Mouse (Mus musculus) heart, postnatal 10 days (tissue): ENCODE data around the gene Fam110a. TPM values are rescaled to one million over a fixed set of nuclear protein-coding genes. Genes with fewer than 3 reads are reported as not detected.

Experiments used
- DNase-seq, 2 experiments: peaks; one replicate each; pipeline ENCODE4 v3.0.0; 2021
- intact Hi-C: fragments of 180-260 bp; cut with DNase I; formaldehyde crosslinking; loops from one replicate; pipeline ENCODE4 v1.15.1; 2025
- microRNA-seq, 2 experiments: library from miRNA; unstranded; fragments of <30 nt; microRNA quantifications; one replicate each; pipeline ENCODE4 v1.2.0; 2022
- total RNA-seq, 2 experiments: library from RNA; stranded (reverse); gene quantifications; 2 replicates each; pipeline ENCODE4 v1.2.3; 2021

Fam110a gene
- total RNA-seq, 2 experiments from 2014 or later: 5.7 to 7.3 TPM

- DNase-seq: peak in 1 of 2 experiments; percentile 29
- intact Hi-C loops: loop anchor here (10.0 kb wide), 1 partner anchor 156 kb away; the partner anchor contains the start of gene Srxn1
Measured at GRCm38 (mm10) chr2:151948311-151948710, 31.7 kb downstream of the Fam110a start.

- no peak for DNase-seq
- intact Hi-C loops: loop anchor here (10.0 kb wide), 1 partner anchor 157 kb away; the partner anchor contains the start of gene Srxn1
Measured at GRCm38 (mm10) chr2:151947617-151948016, 32.4 kb downstream of the Fam110a start.

- intact Hi-C loops: loop anchor here (5.0 to 10.0 kb wide), 2 partner anchors 67 to 161 kb away; partner anchors contain the start of gene Srxn1
- DNase-seq: no peak
Measured at GRCm38 (mm10) chr2:151944106-151944505, 35.9 kb downstream of the Fam110a start.

- peak; percentile 49 to 68 for DNase-seq
- intact Hi-C loops: loop anchor here (1.0 to 10.0 kb wide), 3 partner anchors 53 to 164 kb away; partner anchors contain the start of gene Srxn1
Measured at GRCm38 (mm10) chr2:151941269-151941668, 38.8 kb downstream of the Fam110a start.

- intact Hi-C loops: loop anchor here (5.0 to 10.0 kb wide), 2 partner anchors 63 to 165 kb away; partner anchors contain the start of gene Srxn1
- DNase-seq: no peak
Measured at GRCm38 (mm10) chr2:151939651-151940420, 40.2 kb downstream of the Fam110a start.

GRCm38 (mm10) chr2:151938780-151939200, 41.2 kb downstream of the Fam110a start:
- peak; percentile 81 to 86 for DNase-seq
- intact Hi-C loops: no loop called here

- intact Hi-C loops: no loop called here
- peak; percentile 47 to 70 for DNase-seq
Measured at GRCm38 (mm10) chr2:151937893-151938292, 42.1 kb downstream of the Fam110a start.

- intact Hi-C loops: loop anchor here (2.0 kb wide), 1 partner anchor 64 kb away; no protein-coding TSS in a partner anchor
- DNase-seq: peak; percentile 80 to 91
Measured at GRCm38 (mm10) chr2:151930389-151931074, 49.5 kb downstream of the Fam110a start.

GRCm38 (mm10) chr2:151927103-151927502, 52.9 kb downstream of the Fam110a start:
- intact Hi-C loops: loop anchor here (5.0 kb wide), 1 partner anchor 50 kb away; no protein-coding TSS in a partner anchor
- DNase-seq: no peak

GRCm38 (mm10) chr2:151925715-151926114, 54.3 kb downstream of the Fam110a start:
- DNase-seq: peak in 1 of 2 experiments; percentile 23
- intact Hi-C loops: loop anchor here (5.0 kb wide), 1 partner anchor 48 kb away; no protein-coding TSS in a partner anchor

GRCm38 (mm10) chr2:151924276-151924675, 55.7 kb downstream of the Fam110a start:
- DNase-seq: no peak
- intact Hi-C loops: no loop called here

GRCm38 (mm10) chr2:151921596-151921995, 58.4 kb downstream of the Fam110a start:
- peak; percentile 66 to 70 for DNase-seq
- intact Hi-C loops: no loop called here

GRCm38 (mm10) chr2:151921068-151921467, 59.0 kb downstream of the Fam110a start:
- intact Hi-C loops: no loop called here
- DNase-seq: no peak

Small RNAs within 50 kb of the gene (microRNA-seq; reads per million reads assigned to microRNA genes)
- gene Mir1953: 0.24 to 0.35 reads per million in 2 experiments

Other genes starting within 250 kb of the Fam110a start
- gene Psmf1, start 236.0 kb downstream of the Fam110a start, total RNA-seq: 10 to 100 TPM; 31.6 to 33.5 TPM
- gene Rspo4, start 137.3 kb downstream of the Fam110a start, total RNA-seq: not detected
- gene Angpt4, start 69.0 kb downstream of the Fam110a start, total RNA-seq: under 1 TPM; 0.10 to 0.22 TPM
- gene Slc52a3, start 16.3 kb upstream of the Fam110a start, total RNA-seq: 1 to 10 TPM; 2.1 to 2.6 TPM
- gene Scrt2, start 101.3 kb upstream of the Fam110a start, total RNA-seq: not detected
- 10 to 100 TPM; 11.3 to 12.1 TPM for gene Srxn1, start 125.3 kb upstream of the Fam110a start, total RNA-seq
- 10 to 100 TPM; 44.1 to 53.6 TPM for gene Tcf15, start 163.3 kb upstream of the Fam110a start, total RNA-seq
- 100 to 1,000 TPM; 106 to 107 TPM for gene Csnk2a1, start 246.6 kb upstream of the Fam110a start, total RNA-seq